Mouse (Mus musculus) embryonic facial prominence, embryonic 15.5 days (tissue): ENCODE results near the gene Pxdn. TPM values are rescaled to one million over a fixed set of nuclear protein-coding genes. Genes with fewer than 3 reads are reported as not detected.
A peak's percentile ranks its signal among the peaks of the same experiment; 100 is the strongest.

Experiments
- ATAC-seq: fragments of 200-750 bp; cut with Nextera tagmentation; 2 replicates; pipeline ENCODE4 v1.8.0; 2017; ENCODE audit warnings: low read depth, moderate TSS enrichment; ENCODE audit not compliant: insufficient number of reproducible peaks, low FRiP score, low TSS enrichment
- H3K27ac ChIP-seq: fragments of 300-500 bp; sonication (generic); replicated peaks from 2 replicates; pipeline ENCODE4 v1.5.1; 2015; ENCODE audit warnings: mild to moderate bottlenecking, inconsistent platforms
- H3K27me3 ChIP-seq: fragments of 300-500 bp; sonication (generic); 2 replicates; pipeline ENCODE4 v1.6.1; 2015; ENCODE audit warnings: inconsistent platforms
- H3K36me3 ChIP-seq: fragments of 300-500 bp; sonication (generic); 2 replicates; pipeline ENCODE4 v1.6.1; 2015; ENCODE audit warnings: mild to moderate bottlenecking, inconsistent platforms
- H3K4me1 ChIP-seq: fragments of 300-500 bp; sonication (generic); 2 replicates; pipeline ENCODE4 v1.6.1; 2015; ENCODE audit warnings: inconsistent platforms
- H3K4me2 ChIP-seq: fragments of 300-500 bp; sonication (generic); replicated peaks from 2 replicates; pipeline ENCODE4 v1.6.1; 2015; ENCODE audit warnings: mild to moderate bottlenecking, inconsistent platforms
- H3K4me3 ChIP-seq: fragments of 300-500 bp; sonication (generic); replicated peaks from 2 replicates; pipeline ENCODE4 v1.5.1; 2015; ENCODE audit warnings: mild to moderate bottlenecking, inconsistent platforms
- H3K9ac ChIP-seq: fragments of 300-500 bp; sonication (generic); 2 replicates; pipeline ENCODE4 v1.6.1; 2015; ENCODE audit warnings: inconsistent platforms
- H3K9me3 ChIP-seq: fragments of 300-500 bp; sonication (generic); replicated peaks from 2 replicates; pipeline ENCODE4 v1.6.1; 2016; ENCODE audit warnings: inconsistent platforms
- WGBS: fragments of 180-500 bp; shearing (Covaris S2); methylation state at CpG from one replicate; pipeline ENCODE4 v1.1.7; 2015; 5-methylcytosine and 5-hydroxymethylcytosine counted together
- polyA plus RNA-seq: library from polyadenylated mRNA; unstranded; fragments of >200 nt; fragmentation: Nextera tagmentation; extraction: Ambion mirVana; gene quantifications from 2 replicates; pipeline ENCODE4 v1.2.1, GENCODE M21; 2015

Pxdn gene
- polyA plus RNA-seq, result 90.6 and 94.8 TPM in 2 replicates

DNA sequence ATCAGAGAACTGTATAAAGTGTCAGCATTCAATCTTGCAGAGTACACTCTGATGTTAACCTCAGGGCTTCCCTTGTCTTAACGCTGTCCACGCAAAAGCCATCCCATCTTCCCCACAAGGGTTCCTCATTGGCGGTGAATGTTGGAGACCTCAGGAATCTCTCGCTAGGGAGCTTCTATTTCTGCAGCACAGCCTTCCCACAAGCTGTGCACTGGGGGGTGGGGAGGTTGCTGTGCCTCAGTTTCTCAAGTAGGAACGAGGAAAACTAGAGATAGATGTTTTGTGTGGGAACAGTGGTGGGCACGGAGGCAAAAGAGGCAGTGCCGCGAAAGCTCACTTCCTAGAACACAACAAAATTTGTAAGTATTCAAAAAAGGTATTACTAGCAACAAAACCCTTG lies at the start of gene Pxdn:
Gene Pxdn, plus strand, starts transcription at position 301 of the 400 bp plus-strand sequence.
- H3K4me3 ChIP-seq, result peak within 1 kb of the TSS; percentile 88
- H3K4me2 ChIP-seq, result peak within 1 kb of the TSS; percentile 67
- H3K9ac ChIP-seq, result peak within 1 kb of the TSS; percentile 84
- ATAC-seq, result no peak
- WGBS, result 35% methylated on average over 8 of the region's 8 CpGs
- no peaks in the 10 kb centered on the region for H3K27me3 ChIP-seq
- peak within 1 kb of the TSS; percentile 91 for H3K27ac ChIP-seq
- peaks cover 29% of the 10 kb centered on the region for H3K4me1 ChIP-seq
- H3K9me3 ChIP-seq, result no peaks in the 10 kb centered on the region
- H3K36me3 ChIP-seq, result no peaks in the 10 kb centered on the region

DNA sequence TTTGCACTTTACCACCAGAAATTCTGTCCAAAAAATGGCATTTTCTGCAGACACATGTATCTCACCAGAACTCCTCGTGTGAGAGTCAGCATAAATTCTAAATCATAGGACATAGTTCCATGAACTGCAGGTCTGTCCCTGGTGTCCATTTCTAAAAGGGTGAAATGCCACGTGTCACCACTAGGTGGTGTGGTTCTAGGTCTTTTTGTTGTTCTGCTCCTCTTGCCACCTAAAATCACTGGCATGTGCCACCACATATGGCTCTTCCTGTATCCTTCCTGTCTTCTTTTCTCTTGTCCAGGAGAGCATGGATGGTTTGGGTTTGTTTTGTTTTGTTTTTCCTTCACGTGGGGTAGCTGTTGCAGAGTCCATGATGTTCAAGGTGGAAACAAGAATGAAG lies 42.7 kb upstream of the Pxdn start:
- H3K9ac ChIP-seq, result no peak overlapping the region
- no peak overlapping the region for H3K27ac ChIP-seq
- H3K4me2 ChIP-seq, result no peak overlapping the region
- WGBS, result 19% methylated on average over 3 of the region's 3 CpGs
- no peaks in the 10 kb centered on the region for H3K27me3 ChIP-seq
- H3K36me3 ChIP-seq, result no peaks in the 10 kb centered on the region
- no peaks in the 10 kb centered on the region for H3K9me3 ChIP-seq
- no peak overlapping the region for H3K4me3 ChIP-seq
- no peak for ATAC-seq
- H3K4me1 ChIP-seq, result no peaks in the 10 kb centered on the region

DNA sequence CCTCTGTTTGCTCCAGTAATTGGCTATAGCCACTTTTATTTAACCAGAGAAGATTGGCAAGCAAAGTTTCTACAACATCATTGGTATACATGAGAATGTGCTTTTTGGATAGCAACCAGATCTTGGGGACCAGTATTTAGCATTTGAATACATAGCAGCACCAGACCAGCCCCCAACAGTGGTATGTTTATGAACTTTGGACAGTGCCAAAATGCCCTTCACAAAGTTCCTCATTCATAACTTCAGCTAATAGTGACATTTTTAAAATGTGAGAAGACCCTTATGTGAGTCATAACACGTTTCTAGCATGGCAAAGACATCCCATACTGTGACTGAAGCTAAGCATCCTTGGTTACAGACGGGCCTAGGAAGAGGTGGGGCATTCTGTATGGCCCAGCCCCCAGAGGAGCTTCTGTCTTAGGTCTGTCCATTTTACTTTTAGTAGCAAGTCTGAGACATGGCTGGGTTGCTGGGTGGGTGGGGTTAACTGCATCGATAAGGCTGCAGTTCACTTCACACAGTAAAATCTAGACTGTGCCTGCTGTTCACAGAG lies 39.8 kb upstream of the Pxdn start:
- no peak overlapping the region for H3K4me2 ChIP-seq
- H3K27me3 ChIP-seq, result no peaks in the 10 kb centered on the region
- no peak overlapping the region for H3K27ac ChIP-seq
- no peaks in the 10 kb centered on the region for H3K36me3 ChIP-seq
- no peak overlapping the region for H3K4me3 ChIP-seq
- H3K9me3 ChIP-seq, result no peaks in the 10 kb centered on the region
- WGBS, result 67% methylated on average over 3 of the region's 3 CpGs
- no peak for ATAC-seq
- no peak overlapping the region for H3K9ac ChIP-seq
- no peaks in the 10 kb centered on the region for H3K4me1 ChIP-seq

DNA sequence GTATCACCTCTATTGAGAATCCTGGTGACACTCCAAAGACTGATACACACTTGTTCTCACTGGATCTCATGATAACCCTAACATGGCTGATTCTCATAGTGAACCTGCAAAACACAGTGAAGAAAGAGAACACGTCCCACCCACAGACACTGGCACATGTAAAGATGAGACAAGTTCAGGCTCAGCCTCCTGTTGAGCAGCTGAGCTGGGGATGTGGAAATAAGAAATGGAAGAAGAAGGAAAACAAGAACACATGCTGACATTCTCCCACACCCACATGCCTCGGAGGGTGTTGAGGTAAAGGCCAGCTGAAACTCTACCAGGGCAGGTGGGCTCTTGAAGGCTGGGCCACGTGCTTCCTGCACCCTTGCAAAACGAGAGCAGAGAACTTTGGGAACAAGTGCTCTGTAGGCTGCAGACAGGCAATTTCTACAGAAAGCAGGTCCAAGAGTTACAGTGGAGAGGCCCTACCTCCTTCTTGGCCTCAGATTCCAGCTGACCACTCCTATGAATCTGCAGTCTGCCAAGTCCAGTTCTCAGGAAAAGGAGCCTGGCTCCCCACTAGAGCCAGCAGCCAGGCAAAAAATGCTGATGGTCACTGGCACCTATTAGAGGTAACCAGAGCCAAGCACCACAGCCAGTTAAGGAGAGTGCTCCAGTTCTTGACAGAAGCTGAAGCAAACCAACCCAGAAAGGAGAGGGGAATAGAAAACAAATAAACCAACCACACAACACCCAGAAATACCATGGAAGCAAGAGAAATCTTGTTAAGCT lies 33.1 kb upstream of the Pxdn start:
- no peak overlapping the region for H3K4me2 ChIP-seq
- 48% methylated on average over 4 of the region's 4 CpGs for WGBS
- H3K9me3 ChIP-seq, result no peaks in the 10 kb centered on the region
- ATAC-seq, result no peak
- no peaks in the 10 kb centered on the region for H3K36me3 ChIP-seq
- H3K27me3 ChIP-seq, result no peaks in the 10 kb centered on the region
- H3K4me1 ChIP-seq, result no peaks in the 10 kb centered on the region
- H3K4me3 ChIP-seq, result no peak overlapping the region
- H3K9ac ChIP-seq, result no peak overlapping the region
- no peak overlapping the region for H3K27ac ChIP-seq

DNA sequence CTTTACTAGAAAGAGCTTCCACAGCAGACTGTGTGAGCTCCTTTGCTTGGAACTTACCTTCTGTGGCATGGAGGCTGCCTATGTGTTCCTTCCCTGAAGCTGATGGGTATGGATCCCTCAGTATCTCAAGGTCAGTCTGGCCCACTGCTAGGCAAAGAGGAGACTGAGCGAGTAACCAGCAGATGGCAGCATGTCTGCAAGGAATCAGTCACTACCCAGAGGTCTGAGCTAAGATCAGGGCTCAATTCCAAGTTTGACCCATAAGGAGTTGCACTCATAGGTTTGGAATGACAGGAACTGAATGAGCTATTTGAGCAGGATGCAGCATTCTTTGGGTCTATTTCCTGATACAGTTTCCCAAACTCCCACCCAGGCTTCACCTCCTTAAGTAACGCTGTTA lies 30.4 kb upstream of the Pxdn start:
- Histone ChIP-seq H3K27me3 (no peaks in the 10 kb centered on the region), H3K36me3 (no peaks in the 10 kb centered on the region), H3K9ac (no peak overlapping the region), H3K4me2 (no peak overlapping the region), H3K9me3 (no peaks in the 10 kb centered on the region), H3K27ac (no peak overlapping the region), H3K4me3 (no peak overlapping the region), H3K4me1 (no peaks in the 10 kb centered on the region)
- no peak for ATAC-seq
- 43% methylated on average over 2 of the region's 2 CpGs for WGBS

DNA sequence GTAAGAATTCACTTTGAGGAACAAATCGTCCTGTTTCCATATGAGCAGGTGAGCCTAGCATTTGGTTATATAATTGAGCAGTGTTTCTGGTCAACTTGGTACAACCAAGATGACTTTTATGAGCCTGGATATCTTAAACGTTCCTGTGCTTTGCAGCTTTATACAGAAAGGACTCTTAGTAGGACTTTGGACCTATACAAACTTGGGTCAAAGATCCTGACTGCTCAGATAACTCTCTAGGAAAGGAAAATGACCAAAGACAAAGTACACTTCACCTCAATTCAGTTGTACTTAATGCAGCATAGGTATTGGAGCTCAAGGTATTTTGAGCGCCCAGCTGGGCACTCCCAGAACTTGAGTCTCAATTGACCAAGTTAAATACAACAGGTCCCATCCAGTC lies 21.3 kb upstream of the Pxdn start:
- no peak overlapping the region for H3K27ac ChIP-seq
- no peaks in the 10 kb centered on the region for H3K4me1 ChIP-seq
- ATAC-seq, result no peak
- no peaks in the 10 kb centered on the region for H3K36me3 ChIP-seq
- 82% methylated on average over 3 of the region's 3 CpGs for WGBS
- no peak overlapping the region for H3K9ac ChIP-seq
- no peak overlapping the region for H3K4me2 ChIP-seq
- no peaks in the 10 kb centered on the region for H3K27me3 ChIP-seq
- H3K9me3 ChIP-seq, result no peaks in the 10 kb centered on the region
- no peak overlapping the region for H3K4me3 ChIP-seq

DNA sequence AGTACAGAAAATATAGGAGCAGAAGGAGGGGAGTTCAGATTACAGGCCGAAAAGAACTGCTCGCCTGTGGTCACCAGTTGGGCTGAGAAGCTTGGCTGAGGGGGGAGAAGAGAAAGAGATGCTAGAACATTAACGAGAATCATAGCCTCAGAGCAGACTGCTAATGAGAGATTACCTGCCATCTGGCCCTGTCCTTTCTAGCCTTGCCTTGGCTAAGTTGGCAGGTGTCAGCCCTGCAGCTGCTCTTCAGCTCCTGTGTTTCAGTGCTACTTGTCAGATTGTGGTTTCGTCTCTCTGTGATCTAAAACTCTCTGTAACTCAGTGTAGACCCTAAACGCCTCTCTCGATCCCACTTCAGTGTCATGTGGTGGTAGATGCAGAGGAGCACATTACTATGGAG lies 20.6 kb upstream of the Pxdn start:
- Histone ChIP-seq H3K9ac (no peak overlapping the region), H3K9me3 (no peaks in the 10 kb centered on the region), H3K27ac (no peak overlapping the region), H3K4me3 (no peak overlapping the region), H3K4me1 (no peaks in the 10 kb centered on the region), H3K4me2 (no peak overlapping the region), H3K36me3 (no peaks in the 10 kb centered on the region), H3K27me3 (no peaks in the 10 kb centered on the region)
- no peak for ATAC-seq
- 73% methylated on average over 6 of the region's 6 CpGs for WGBS

GRCm38 (mm10) chr12:29920298-29920697 lies 17.1 kb upstream of the Pxdn start:
- ATAC-seq, result no peak

GRCm38 (mm10) chr12:29921481-29921880 lies 15.9 kb upstream of the Pxdn start:
- H3K9ac ChIP-seq, result no peak overlapping the region
- ATAC-seq, result no peak
- H3K4me1 ChIP-seq, result no peaks in the 10 kb centered on the region
- no peak overlapping the region for H3K27ac ChIP-seq
- no peaks in the 10 kb centered on the region for H3K36me3 ChIP-seq
- H3K4me2 ChIP-seq, result no peak overlapping the region
- whole genome bisulfite sequencing, result 81% methylated on average over 11 of the region's 11 CpGs
- H3K9me3 ChIP-seq, result no peaks in the 10 kb centered on the region
- no peak overlapping the region for H3K4me3 ChIP-seq
- no peaks in the 10 kb centered on the region for H3K27me3 ChIP-seq

More at GRCm38 (mm10) chr12:29920298-29920697, 17.1 kb upstream of the Pxdn start:
- 55% methylated on average over 7 of the region's 7 CpGs for WGBS
- H3K27me3 ChIP-seq, result no peaks in the 10 kb centered on the region
- no peaks in the 10 kb centered on the region for H3K36me3 ChIP-seq
- H3K4me3 ChIP-seq, result no peak overlapping the region
- no peak overlapping the region for H3K27ac ChIP-seq
- no peaks in the 10 kb centered on the region for H3K4me1 ChIP-seq
- no peak overlapping the region for H3K9ac ChIP-seq
- no peaks in the 10 kb centered on the region for H3K9me3 ChIP-seq
- H3K4me2 ChIP-seq, result no peak overlapping the region

DNA sequence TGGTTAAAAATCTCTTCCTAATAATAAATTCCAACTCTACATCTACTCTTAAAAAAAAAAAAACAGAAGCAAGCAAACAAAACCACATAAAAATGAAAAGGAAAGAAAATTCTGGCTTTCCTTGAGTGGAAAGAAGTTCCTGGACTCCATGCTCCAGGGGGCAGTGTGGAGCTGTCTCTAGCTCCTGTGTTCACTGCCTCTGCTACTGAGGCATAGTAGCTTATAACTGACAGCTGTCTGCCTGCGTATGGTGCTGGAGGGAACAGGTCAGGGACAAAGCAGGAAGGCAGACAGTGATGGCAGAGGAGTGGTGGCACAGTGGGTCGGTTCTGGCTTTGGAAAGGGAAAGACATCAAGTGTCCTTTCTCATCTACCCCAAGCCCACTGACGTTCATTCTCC lies 10.5 kb upstream of the Pxdn start:
- Histone ChIP-seq H3K4me1 (no peaks in the 10 kb centered on the region), H3K4me2 (no peak overlapping the region), H3K9ac (no peak overlapping the region), H3K4me3 (no peak overlapping the region), H3K27me3 (no peaks in the 10 kb centered on the region), H3K36me3 (no peaks in the 10 kb centered on the region), H3K27ac (no peak overlapping the region), H3K9me3 (no peaks in the 10 kb centered on the region)
- ATAC-seq, result no peak
- 34% methylated on average over 3 of the region's 3 CpGs for WGBS

DNA sequence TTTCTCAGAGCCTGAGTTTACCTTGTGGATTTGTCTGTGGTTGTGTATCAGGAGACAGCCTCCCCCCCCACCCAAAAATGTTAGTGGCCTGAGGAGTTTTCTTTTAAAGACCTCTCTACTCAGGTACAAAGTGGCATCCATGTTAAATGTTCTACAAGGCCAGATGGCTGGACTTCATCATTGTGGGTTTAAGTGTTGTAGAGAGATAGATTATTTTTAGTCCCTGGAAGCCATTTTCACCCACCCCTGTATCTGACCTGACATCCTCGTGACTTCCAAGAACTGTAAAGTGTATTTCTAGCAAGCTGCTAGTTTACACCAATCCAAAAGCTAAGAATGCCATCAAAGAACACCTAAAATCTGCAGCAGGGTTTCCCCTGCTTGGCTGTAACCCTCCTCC lies 6.8 kb upstream of the Pxdn start:
- Histone ChIP-seq H3K4me2 (no peak overlapping the region), H3K27me3 (no peaks in the 10 kb centered on the region), H3K9ac (no peak overlapping the region), H3K36me3 (no peaks in the 10 kb centered on the region), H3K27ac (no peak overlapping the region), H3K4me3 (no peak overlapping the region), H3K9me3 (no peaks in the 10 kb centered on the region), H3K4me1 (no peaks in the 10 kb centered on the region)
- WGBS, result 69% methylated on average over 1 of the region's 1 CpGs
- ATAC-seq, result no peak

- peaks cover 6% of the 10 kb centered on the region; the same call in 1 of the 2 replicates for H3K4me1 ChIP-seq
- no peak for ATAC-seq
- H3K9me3 ChIP-seq, result no peaks in the 10 kb centered on the region
- no peak overlapping the region for H3K9ac ChIP-seq
- no peak overlapping the region for H3K4me3 ChIP-seq
- 93% methylated on average over 1 of the region's 1 CpGs for WGBS
- no peaks in the 10 kb centered on the region for H3K36me3 ChIP-seq
- no peak overlapping the region for H3K27ac ChIP-seq
- H3K4me2 ChIP-seq, result no peak overlapping the region
- H3K27me3 ChIP-seq, result no peaks in the 10 kb centered on the region
Observed at GRCm38 (mm10) chr12:29932951-29933350, 4.5 kb upstream of the Pxdn start.
